Mouse (Mus musculus) heart, postnatal 0 days (tissue): ENCODE measurements around the gene Gm49027.

Source experiments
- CTCF ChIP-seq: IDR thresholded peaks from 2 replicates; pipeline ENCODE4 v1.5.1; 2016; ENCODE audit warnings: antibody characterized with exemption, control low read depth, low read depth
- EP300 ChIP-seq: IDR thresholded peaks from 2 replicates; pipeline ENCODE4 v1.6.1; 2016; ENCODE audit warnings: antibody characterized with exemption, low read depth

DNA sequence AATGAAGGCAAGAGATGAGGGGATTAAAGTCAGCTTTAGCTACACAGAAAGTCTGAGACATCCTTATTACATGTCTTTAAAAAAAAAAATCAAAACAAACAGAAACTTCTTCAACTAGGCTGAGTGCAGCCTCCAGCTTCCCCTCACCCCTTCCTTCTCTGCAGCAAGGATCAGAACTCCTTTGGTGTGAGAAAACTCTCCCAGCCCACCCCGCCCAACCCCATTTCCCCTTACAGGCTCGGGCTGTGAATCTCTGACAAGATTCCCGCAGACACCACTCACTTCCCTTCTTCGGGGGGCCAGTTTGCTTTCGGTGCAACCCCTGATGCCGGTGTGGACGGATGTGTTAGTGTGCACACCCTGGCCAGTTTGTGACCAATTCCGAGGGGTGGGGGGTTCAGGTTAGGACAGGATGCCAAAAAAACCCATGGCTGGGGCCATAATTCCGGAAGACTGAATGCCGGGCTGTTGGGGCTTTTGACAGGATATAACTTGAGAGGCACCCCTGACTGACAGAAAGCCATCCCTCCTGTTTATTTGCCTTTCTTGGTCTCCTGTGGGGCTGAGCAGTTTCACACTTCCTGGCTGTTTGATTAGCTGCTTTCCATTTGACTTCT, 54.4 kb downstream of the Gm49027 start:
- TF ChIP-seq EP300 = no peak
- TF ChIP-seq CTCF = no peak
